Mouse (Mus musculus): ENCODE data around the gene Erbb2.
"Not testable (repeated sequence)": the region's sequence is repeated elsewhere in the genome, so short reads cannot be mapped to it uniquely, and the experiment has no call there.

Gene Erbb2

DNA sequence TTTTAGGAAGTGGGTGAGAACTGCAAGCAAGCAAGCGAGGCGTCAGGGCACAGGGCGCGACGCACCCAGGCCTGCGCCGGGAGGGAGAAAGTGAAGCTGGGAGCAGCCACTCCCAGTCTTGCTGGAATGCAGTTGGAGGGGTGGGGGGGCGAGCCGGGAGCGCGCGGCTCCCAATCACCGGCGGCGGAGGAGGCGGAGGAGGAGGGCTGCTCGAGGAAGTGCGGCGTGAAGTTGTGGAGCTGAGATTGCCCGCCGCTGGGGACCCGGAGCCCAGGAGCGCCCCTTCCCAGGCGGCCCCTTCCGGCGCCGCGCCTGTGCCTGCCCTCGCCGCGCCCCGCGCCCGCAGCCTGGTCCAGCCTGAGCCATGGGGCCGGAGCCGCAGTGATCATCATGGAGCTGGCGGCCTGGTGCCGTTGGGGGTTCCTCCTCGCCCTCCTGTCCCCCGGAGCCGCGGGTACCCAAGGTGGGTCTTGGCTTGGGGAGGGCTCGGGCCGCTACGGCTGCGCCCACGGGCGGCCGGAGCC is at the start of gene Erbb2:
Erbb2 (plus strand) TSS at position 198 of the 524 bp plus-strand sequence.
- DNase-seq = no peak

DNA sequence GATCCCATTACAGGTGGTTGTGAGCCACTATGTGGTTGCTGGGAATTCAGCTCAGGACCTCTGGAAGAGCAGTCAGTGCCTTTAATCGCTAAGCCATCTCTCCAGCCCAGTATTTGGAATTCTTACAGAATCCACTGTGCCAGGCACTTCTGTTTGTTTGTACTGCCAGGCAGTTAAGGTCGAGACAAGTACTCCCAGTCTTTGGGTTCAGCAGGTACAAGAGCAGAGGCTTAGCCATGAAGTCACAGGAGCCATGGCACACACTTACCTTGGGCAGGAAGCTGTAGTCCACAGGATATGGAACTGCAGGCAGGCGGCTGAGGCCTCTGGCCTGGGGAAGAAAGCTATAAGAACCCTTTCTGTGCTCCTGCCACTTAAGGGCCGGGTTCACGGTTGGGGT is 48.5 kb upstream of the Erbb2 start:
- no peak for DNase-seq

DNA sequence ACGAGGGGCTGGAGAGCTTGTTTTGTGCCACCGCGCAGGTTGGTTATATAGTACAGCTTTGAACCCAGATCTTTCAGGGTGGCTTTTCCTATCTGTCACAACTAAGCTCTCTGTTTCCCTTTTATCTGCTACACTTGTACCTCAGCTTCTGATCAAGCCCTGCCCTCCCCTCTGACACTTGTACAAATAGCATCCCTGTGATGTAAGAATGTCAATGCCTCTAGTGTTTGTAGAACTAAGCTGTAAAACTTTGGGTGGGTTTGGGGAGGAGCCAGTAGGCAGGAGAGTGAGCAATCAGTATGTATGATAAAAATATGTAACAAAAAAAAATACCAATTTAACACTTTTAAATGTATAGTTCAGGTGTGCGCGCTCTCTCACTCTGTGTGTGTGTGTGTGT is 47.9 kb upstream of the Erbb2 start:
- no peak for DNase-seq

DNA sequence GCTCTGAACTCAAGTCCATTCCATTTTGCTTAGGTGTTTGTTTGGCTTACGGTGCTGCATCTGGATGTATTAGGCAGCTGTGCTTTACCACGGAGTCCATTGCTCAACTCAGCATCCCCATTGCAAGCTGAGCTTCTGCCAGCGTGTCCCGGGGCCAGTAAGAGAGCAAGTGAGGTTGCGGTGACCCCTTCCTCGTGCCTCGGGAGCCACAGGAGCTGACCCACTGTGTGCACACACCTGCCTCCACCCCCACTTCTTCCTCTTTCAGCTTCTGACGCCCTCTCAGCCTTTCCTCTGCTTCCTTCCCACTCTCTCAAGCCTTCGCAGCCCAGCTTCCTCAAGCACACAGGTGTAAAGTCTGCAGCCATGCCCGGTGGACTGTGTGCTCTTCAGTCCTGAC is 46.0 kb upstream of the Erbb2 start:
- peak; percentile 29 to 43 for DNase-seq

DNA sequence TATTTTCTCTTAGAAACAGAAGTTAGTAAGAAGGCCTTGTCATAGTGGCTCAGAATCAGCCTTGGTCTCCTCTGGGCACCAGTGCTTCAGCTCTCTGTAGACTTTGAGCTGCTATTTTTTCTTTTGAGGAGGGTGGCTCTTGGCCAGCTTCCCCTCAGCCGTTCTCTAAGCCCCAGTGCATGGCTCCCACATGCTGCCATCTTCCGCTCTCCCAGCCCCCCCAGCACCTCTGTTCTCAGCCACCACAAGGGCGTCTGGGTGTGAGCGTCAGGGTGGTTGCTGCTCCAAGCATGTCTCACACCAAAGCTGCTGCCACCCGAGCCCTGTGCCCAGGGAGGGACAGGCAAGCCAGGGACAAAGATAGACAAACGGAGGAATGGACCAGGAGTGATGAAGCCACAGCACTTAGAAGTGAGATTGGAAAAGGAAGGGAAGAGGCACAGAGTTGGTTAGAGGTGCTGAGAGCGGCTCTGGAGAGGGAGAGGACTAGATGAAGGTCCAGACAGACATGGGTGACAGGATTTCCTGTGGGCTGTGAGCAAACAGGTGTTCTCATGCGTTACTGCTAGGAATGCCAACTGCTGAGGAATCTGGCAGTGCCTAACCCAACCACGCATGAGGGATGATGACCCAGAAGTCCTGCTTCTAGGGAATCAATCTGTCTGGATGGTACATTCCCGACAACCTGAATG is 45.0 kb upstream of the Erbb2 start:
- peak; percentile 57 to 73 for DNase-seq

DNA sequence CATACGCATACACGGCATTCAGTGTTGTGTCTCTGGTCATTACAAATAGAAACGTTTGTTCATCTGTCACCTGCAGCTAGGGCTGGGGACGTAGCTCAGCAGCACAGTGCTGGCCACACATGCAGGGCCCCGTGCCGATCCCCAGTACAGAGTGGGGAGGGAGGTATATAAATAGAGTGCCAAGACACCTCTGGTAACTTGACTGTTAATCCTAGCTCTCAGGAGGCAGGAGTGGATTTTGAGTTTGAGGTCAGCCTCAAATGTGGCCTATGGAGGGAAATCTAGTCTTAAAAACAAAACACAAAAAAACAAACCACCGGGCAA is 44.4 kb upstream of the Erbb2 start:
- DNase-seq = no peak

DNA sequence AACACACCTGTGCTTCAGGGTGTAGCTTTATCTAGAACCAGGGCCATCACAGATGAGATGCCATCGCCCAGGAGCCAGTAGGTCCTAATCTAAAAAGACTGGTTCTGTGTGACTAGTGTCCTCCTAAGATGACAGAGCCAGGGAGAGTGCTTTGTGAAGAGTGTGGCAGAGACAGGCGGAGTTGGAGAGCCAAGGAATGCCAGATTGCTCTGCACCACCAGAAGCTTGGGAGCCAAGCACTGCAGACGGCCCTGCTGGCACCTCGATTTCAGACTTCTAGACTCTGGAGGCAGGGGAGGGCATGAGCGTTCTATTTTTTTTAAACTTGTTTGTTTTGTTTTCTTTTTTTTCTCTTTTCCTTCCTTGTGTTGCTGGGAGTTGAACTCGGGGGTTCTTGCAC is 42.9 kb upstream of the Erbb2 start:
- no peak for DNase-seq

DNA sequence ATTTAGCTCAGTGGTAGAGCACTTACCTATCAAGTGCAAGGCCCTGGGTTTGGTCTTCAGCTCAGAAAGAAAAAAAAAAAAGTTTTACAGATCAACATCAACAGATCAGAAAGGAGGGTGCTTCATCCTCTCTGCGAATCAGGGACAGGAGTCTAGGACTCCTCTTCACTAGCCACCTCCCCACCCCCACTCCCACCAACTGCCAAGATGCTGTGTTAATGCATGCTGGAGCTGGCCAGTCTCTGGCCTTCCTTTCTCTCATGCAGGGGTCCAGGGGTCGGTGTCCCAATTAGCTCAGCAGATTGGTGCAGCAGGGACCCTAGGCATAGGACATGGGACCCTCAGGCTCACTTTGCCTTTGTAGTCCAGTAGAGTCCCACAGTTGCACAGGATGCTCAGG is 41.7 kb upstream of the Erbb2 start:
- no peak for DNase-seq

DNA sequence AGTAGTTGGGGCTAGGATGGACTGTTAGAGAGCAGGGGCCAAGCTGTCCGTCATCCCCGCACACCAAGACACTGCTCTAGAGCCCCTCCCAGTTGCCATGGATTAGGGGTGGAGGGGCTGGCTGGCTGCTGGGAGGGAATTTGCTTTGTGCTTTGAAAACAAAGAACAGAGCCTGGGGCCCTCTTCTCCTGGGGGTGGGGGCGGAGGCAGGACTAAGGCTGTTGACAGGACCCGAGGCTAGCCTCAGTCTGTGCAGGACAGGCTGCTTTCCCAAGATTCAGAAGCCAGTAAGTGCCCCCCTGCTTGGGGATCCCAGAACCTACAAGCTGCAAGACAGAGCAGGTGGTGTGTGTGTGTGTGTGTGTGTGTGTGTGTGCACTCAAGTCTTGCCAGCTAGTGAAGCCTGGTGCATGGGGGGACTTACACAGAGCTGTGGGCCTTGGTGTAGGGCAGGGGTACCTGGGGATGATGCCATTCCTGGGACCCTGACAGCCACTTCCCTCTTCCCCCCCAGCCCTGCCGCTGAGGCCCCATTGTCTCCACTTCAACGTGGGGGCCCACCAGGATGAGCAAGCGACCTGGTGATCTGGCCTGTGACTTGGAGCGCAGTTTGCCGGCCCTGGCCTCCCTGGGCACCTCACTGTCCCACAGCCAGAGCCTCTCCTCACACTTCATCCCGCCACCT is 40.6 kb upstream of the Erbb2 start:
- DNase-seq = no peak

DNA sequence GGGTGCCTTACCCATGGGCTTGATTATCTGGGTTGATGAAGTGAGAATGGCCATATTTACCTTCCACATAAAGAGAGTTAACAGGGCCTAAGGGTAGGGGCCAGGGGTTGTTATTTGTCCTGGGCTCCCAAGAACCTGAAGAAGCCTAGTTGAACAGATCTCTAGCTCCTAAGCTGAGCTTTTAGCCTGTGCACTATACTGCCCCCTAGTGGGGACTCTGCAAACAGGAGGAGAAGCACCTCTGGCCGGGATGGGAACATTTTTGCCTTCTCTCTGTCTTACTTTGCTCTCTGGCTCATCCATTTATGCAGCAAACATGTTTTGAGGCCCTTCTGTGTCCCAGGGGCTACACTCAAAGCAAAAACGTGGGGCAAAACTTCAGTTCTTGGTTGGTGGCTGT is 39.9 kb upstream of the Erbb2 start:
- peak; percentile 48 to 54 for DNase-seq

DNA sequence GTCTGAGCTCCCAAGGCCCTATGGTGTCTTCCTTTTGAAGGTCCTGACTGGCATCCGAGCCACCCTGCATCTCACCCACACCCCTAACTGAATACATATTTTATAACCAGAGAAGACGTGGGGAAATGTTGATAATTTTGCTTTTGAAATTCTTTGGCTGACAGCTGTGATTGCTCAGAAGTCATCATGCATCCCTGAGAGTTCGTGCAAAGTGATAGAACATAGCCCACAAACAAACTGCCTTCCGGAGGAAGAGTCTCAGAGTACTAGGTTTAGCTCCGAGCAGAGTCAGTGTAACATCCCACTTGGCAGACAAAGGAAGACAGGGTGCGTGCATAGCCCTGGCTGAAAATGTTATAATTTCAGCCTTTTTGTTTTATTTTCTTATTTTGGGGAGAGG is 39.0 kb upstream of the Erbb2 start:
- DNase-seq = no peak

DNA sequence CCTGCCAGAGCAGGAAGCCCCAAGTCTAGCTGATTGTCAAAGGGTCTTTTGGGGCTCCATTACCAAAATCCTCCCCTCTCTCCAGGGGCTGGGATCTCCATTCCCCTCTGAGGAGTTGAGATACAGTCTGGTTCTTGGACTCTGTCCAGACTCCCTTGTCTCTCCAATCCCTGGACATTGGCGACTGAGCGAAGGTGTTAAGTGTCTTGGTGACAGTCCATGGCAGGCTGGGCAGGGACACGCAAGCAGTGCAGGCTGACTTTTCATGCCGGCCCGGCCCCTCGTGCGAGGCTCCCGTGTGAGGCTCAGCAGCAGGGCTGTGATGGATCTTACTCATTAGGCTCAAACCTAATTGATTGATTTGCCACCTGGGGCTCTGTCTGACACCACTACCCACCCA is 38.0 kb upstream of the Erbb2 start:
- DNase-seq = no peak

DNA sequence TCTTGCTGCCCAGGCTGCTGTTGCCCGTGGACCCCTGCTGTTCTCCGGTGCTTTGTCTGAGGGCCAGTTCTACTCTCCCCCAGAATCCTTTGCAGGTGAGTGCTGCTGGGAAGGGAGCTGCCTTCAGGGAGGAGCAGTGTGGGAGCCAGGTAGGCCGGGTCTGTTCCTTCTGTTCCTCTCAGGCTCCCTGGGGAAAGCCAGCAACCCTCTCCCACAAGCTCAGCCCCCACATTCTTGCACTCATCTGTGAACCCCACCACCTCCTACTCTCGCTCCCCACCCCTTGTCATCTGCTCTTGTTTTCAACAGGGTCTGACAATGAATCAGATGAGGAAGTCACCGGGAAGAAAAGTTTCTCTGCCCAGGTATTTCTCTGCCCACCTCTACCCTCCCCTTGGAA is 35.5 kb upstream of the Erbb2 start:
- DNase-seq = no peak

DNA sequence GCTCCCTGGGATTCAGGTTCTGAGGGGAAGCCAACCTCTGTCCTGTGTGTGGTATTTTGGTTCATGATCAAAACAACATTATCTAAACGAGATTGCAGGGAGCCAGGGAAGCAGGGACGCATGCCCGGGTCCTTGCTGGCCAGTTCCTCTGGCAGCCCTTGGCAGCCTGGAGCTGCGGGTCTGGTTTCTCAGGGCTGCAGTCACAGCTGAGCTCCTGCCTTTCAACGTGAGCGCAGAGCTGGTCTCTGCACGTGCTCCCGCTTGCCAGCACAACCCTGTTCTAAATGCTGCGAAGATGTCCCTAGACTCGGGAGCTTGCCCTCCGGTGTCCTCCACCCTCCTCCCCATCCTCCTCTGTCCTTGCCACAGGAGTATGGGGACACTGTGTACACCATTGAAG is 34.5 kb upstream of the Erbb2 start:
- DNase-seq = no peak

DNA sequence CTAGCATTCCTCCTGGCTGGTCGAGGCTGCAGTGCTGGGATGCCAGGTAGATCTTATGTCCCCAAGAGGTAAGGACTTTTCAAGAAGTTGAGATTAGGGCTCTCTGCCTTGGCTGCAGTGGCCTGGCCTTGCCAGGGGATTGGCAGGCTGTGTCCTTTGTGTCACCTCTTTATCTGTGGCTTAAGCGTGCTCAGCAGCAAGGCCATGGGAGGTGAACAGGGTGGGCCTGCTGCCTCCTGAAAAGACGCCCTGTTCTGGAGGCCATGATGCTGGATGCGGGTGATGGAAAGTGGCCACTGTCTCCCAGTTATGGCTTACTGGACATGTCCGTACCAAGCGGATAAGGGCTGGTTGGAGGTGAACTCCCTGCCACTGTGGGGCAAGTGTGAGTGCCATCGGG is 32.9 kb upstream of the Erbb2 start:
- no peak for DNase-seq

DNA sequence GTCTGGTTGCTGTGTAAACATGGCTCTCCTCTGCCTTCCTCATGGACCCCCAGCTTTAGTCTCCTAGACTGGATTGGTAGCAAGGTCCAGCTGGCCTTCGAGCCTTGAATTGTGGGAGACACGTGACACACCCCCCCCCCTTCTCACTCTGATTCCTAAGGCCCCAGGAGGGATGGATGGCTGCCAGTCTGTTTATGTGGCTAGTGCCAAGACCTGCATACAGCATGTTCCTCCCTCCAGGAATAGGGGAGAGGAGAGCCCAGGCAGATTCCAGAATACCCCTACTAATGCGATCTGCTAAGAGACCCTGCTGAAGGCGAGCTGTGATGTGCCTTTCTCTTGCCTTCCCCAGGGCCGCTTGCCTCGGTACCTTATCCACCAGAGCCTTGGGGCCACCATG is 32.2 kb upstream of the Erbb2 start:
- no peak for DNase-seq

DNA sequence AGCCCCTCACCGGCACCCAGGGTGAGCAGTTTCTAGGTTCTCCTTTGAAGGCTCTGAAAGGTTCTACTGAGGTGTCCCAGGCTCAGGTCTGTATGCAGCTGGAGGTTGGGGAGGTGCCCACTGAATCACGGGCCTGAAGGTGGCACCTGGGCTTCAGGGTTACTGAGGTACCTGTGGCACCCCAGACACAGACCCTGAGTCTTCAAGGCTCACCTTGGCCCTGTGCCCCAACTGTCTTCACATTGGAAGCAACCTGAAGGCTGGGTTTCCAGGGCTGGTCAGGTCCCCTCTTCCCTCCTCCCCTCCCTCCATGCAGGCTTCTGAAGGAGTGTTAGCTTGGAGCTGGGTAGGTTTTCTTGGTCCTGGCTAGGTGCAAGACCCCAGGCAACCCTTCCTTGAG is 30.6 kb upstream of the Erbb2 start:
- no peak for DNase-seq

DNA sequence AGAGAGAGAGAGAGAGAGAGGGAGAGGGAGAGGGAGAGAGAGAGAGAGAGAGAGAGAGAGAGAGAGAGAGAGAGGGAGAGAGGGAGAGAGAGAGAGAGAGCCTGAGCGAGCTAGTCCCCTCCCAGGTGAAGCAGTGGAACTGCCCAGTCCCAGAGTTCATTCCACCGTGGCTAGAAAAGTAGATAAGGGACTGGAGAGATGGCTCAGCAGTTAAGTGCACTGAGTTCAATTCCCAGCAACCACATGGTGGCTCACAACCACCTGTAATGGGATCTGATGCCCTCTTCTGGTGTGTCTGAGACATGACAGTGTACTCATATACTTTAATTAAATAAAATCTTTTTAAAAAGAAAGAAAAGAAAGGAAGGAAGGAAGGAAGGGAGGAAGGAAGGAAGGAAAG is 29.9 kb upstream of the Erbb2 start:
- DNase-seq = not testable (repeated sequence)

DNA sequence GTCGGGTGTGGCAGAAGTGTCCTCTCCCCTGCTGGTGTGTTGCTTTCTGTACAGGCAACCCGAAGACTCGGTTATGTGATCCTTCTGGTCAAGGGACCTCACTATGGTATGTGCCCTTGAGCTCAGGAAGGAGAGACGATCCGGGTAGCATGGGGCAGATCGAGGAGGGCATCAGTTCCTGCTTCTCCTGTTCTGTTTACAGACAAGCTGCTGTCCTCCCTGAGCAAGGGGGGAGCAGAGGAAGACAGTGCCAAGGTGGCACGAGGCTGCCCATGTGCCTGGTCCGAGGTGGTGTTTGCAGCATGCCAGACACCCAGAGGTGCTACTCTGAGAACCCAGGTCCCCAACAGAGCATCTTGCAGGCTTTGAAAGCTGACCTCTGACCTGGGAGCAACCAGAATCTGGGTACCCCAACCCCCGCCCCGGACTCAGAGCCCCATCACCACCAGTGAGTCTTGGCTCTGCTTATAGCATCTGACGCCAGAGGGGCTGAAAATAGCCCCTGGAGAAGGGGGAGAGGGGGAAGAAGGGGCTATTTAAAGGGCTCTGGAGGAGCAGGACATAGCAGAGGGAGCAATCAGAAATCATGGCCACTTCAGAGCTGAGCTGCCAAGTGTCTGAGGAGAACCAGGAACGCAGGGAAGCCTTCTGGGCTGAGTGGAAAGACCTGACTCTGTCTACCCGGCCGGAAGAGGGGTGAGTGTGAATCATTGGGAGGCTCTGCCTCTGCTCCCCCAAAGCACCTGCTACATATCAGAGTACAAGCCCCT is 28.8 kb upstream of the Erbb2 start, which contains the start of gene Tcap:
Tcap (plus strand) TSS at position 551 of the 770 bp plus-strand sequence.
- no peak for DNase-seq

DNA sequence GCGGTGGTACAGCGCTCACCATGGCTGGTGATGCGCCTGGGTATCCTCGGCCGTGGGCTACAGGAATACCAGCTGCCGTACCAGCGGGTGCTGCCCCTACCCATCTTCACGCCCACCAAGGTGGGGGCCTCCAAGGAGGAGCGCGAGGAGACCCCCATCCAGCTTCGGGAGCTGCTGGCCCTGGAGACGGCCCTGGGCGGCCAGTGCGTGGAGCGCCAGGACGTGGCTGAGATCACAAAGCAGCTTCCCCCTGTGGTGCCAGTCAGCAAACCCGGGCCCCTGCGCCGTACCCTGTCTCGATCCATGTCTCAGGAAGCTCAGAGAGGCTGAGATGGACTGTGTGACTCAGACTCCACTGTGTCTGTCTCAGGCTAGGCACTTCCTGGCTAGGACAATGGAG is 28.1 kb upstream of the Erbb2 start:
- no peak for DNase-seq

DNA sequence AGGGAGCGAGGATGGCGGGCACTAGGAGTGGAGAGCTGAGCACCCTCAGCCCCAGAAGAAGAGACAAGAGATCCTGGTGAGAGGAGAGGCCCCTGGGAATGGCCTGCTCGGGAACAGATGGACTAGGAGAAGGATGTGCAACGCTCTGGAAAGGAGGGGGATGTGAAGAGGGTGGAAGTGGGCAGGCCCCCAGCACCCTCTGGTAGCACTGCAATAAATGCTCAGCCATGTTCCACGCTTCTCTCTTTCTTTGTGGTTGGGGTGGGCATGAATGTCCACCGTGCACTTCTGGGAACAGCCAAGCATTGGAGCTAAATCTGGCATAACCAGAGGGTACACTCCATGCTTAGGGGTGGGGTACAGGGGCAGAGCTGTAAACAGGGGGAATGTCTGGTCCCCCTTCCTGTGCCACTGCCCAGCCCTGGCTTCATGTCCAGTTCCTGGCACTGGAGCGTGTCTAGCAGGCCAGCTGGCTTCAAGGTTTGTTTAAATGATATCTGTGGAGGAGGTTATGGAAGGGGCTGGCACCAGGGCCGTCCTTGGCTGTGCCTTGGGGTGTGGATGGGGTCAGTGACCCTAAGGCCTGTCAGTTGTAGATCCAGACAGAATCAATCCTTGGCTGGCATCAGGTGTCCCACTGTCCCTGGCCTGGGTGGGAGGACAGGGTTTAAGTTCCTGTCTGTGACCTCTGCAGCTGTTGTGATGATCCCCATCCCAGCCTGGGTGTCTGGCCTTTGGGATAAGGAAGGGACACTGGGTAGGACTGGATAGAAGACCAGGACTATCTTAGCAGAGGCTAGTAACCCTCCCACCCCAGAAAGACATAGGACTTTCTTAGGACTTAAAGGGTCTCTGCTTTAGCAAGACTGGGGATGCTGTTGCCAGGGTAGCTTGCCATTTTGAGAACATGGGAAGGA is 27.3 kb upstream of the Erbb2 start:
- no peak for DNase-seq

DNA sequence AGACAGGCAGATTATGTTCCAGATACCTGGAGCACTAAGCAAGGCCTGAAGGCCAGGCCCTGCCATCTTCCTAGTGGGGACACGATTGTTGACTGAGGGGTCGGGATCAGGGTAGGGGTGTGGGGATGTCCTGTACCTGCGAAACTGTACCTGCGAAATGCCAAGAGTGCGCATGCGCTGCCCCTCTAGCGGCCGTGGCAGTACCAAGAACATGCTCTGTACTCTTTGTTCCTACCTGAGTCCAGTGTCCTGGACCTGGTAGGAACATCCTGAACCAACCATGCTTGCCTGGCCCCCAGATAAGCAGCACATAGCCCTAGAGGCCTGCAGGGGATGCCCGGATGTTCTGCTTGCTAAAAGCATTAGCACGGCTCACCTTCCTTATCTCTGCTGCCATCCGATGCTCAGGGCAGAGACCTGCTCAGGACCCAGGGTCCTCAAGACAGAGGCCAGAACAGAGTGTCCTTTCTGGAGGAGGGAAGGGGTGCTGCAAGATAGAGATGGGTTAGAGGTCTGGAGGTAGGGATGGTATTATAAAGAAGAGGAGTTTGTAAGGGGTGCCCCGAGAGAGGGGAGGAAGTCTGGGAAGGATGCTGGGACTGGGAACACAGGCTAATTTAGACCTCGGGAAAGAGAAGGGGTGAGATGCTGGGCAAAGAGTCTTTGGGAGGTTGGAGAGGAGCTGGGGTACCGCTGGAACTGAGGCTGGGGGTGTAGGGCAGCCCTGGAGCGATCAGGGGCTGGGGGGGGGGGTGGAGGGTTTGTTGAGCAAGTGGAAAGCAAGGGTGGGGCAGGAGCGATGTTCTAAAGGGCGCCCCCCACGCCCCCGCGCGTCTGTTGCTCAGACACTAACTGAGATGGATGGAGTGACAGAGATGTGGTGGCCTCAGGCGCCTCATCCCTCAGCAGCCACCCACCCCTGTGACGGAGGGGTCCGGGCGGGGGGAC is 26.4 kb upstream of the Erbb2 start, which contains the start of gene Pnmt:
Pnmt (plus strand) TSS at position 813 of the 948 bp plus-strand sequence.
- no peak for DNase-seq

All from thymus, postnatal 36 days (tissue).